ENCODE assay signal across 25 mouse cellular contexts in the genomic region with DNA sequence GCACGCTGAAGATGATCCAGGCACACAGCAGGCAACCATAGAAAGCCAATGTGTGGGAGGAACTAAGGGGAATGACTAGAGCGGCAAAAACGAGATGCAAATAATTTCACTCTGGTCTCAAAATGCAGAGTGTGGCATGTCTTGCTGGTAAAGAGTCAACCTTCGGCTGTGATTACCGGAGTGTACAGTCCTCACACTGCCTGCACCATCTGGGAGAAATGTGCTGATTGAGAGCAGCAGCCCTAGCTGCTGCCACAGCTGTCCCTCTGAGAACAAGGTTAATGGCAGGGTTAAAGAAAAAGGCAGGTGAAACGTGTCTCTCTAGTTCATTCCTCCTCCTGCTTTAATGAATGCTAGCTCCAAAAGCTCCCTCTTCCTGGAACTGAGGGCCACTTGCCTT.
"Had no signal": no experiment of that assay in that cellular context is flagged by ENCODE, and none has a peak within 500 bp of the region (broad histone marks: within the 10 kb centered on the region; RNA-seq: fewer than 3 reads in every experiment).

No protein-coding gene starts in this region.

- H3K4me1 ChIP-seq: heart, embryonic 10.5 days; heart, embryonic 12.5 days; hindbrain, embryonic 10.5 days; hindbrain, embryonic 13.5 days; hindbrain, embryonic 15.5 days; intestine, embryonic 15.5 days; limb, embryonic 13.5 days; limb, embryonic 15.5 days; liver, embryonic 12.5 days had no signal

- H3K4me2 ChIP-seq: heart, embryonic 12.5 days; hindbrain, embryonic 13.5 days; hindbrain, embryonic 15.5 days; intestine, embryonic 15.5 days; limb, embryonic 13.5 days; limb, embryonic 15.5 days; liver, embryonic 12.5 days had no signal

- H3K27me3 ChIP-seq: heart, embryonic 12.5 days; hindbrain, embryonic 13.5 days; hindbrain, embryonic 15.5 days; intestine, embryonic 15.5 days; limb, embryonic 13.5 days; limb, embryonic 15.5 days; liver, embryonic 12.5 days had no signal

- H3K9me3 ChIP-seq: heart, embryonic 10.5 days; heart, embryonic 12.5 days; hindbrain, embryonic 10.5 days; hindbrain, embryonic 13.5 days; hindbrain, embryonic 15.5 days; intestine, embryonic 15.5 days; limb, embryonic 13.5 days; limb, embryonic 15.5 days; liver, embryonic 12.5 days had no signal

- DNase-seq: gastrocnemius, adult 2 months; gastrocnemius, postnatal 10 days; gastrocnemius, postnatal 25 days; heart, adult 18-20 months; heart, postnatal 10 days; heart, postnatal 4 days; kidney, adult 18-20 months; kidney, adult 8-10 months; kidney, postnatal 14 days; kidney, postnatal 36 days; layer of hippocampus, adult 9-11 months; layer of hippocampus, postnatal 36 days; left cerebral cortex, postnatal 4 days had no signal

- ATAC-seq: inflammation-experienced regulatory T-cells, adult 6 months; intestine, embryonic 15.5 days; intestine, postnatal 0 days; liver, embryonic 12.5 days had no signal

- H3K4me3 ChIP-seq: gastrocnemius, adult 2 months; heart, embryonic 10.5 days; heart, embryonic 12.5 days; hindbrain, embryonic 10.5 days; hindbrain, embryonic 13.5 days; hindbrain, embryonic 15.5 days; intestine, embryonic 15.5 days; limb, embryonic 13.5 days; limb, embryonic 15.5 days; liver, embryonic 12.5 days had no signal

- H3K9ac ChIP-seq: heart, embryonic 12.5 days; hindbrain, embryonic 13.5 days; hindbrain, embryonic 15.5 days; intestine, embryonic 15.5 days; limb, embryonic 13.5 days; limb, embryonic 15.5 days; liver, embryonic 12.5 days; liver, embryonic 14.5 days had no signal

- H3K27ac ChIP-seq: gastrocnemius, adult 2 months; heart, embryonic 10.5 days; hindbrain, embryonic 10.5 days; hindbrain, embryonic 13.5 days; hindbrain, embryonic 15.5 days; intestine, embryonic 15.5 days; limb, embryonic 13.5 days; limb, embryonic 15.5 days; liver, embryonic 12.5 days; liver, embryonic 14.5 days had no signal

- H3K36me3 ChIP-seq: heart, embryonic 10.5 days; heart, embryonic 12.5 days; hindbrain, embryonic 10.5 days; hindbrain, embryonic 13.5 days; hindbrain, embryonic 15.5 days; intestine, embryonic 15.5 days; limb, embryonic 13.5 days; limb, embryonic 15.5 days; liver, embryonic 12.5 days had no signal
